Mouse (Mus musculus): Measurements from ENCODE around the gene Cntnap2.

Gene Cntnap2

DNA sequence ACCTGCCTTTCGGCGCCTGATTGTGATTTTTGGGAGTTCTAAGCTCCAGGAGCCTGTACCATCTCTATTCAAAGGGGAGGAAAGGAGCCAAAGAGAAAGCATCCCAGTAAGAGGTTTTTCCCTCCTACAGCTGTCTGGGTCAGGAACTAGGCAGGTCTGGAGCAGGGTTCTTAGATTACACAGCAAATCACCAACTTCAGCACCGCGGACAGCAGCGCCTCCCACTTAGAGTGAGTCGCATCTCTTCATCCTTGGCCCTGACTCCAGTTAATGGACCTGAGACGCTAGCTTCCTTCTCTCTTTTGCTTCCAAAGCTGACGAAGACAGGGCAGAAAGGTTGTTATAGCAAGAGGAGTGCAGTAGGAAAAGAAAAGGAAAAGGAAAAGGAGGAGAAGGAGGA lies at the start of gene Cntnap2:
TSS of gene Cntnap2 (plus strand) at position 267 of the 400 bp plus-strand sequence.
- DNase-seq (ENCODE audit: extremely low read depth, low read depth, low spot score) = no peak

DNA sequence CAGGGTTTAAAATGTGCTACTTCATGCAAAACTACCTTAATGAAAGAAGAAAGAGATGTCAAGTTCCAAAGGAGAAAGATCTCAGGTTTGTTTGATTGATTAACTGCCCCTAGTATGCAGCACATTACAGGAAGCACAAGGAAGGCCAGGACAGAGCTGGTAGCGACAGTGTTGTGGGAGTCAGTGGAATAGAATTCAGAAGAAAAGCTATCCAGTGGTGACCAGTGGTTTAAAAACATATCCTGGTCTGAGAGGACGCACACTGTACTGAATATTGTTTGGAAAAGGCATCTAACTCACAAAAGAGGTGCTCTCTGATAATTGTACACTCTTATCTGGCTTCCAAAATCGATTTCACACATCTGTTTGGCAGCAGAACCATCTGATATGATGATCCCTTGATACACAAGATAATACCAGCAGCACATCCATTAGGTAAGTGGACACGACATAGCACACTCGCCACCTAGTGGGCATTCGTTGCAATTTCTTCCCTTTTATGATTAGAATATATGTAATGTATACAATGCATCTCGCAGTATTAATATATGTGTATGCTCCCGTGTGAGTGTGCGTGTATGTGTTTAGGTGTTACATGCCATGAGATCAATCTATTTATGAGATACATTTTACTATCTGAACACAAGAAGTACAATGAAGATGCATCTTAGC lies 33.0 kb upstream of the Cntnap2 start:
- no peak for DNase-seq (ENCODE audit: extremely low read depth, low read depth, low spot score)

DNA sequence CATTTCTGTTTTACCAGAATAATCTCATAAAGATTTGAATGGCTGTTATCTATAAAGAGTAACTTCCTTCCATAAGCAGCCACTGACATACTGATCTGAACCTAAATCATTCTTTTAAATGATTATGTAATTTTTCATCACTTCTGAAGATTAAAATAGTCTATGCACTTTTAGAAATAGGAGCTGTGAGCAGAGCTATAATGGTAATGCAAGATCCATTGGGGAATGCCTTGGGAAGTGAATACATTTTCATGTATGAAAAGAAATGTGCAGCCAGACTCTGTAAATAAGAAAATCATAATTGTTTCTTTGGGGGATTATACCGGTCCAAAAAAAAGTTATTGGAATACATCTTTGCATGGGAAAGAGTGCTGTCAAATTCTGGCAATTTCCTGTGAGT lies 19.7 kb upstream of the Cntnap2 start:
- no peak for DNase-seq (ENCODE audit: extremely low read depth, low read depth, low spot score)

DNA sequence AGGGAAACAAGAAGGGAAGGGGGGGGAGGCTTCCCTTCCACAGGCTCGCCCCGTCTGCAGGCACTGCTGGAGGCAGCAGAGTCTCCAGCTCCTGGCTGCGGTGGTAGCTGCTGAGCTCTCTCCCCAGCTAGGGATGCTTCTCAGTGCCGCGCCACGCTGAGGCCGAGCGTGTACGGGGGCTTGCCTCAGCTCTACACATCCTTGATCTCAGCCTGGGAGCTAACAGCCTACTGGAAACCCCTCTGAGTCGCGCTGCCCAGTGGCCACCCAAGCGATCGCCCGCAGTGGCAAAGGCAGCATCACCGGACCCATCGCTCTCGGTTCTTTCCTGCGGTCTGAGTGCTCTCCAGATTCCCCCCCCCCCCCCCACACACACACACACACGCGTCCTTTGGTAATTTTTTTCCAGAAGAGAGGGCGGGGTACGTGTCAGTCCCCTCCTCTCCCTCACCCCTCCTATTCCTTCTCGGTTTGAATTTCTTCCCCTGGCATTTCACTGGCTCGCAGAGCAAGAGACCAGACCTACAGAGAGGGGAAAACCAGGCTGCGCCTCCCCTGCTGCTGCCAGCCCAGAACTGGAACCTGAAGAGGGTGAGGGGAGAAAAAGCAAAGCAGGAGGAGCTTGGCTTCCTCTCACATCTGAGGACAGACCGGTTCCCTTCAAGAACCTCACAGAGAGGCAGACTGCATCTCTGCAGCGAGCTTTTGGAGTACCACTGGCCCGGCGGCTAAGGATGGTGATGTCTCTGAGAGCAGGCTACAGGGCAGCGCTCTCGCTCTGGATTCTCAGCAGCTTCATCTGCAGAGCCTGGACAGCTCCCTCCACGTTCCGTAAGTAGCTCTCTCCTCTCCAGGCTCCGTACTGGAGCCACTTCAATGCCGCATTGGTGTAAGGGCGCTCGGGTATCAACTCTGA lies 657 bp downstream of the Cntnap2 start:
- no peak for DNase-seq (ENCODE audit: extremely low read depth, low read depth, low spot score)

DNA sequence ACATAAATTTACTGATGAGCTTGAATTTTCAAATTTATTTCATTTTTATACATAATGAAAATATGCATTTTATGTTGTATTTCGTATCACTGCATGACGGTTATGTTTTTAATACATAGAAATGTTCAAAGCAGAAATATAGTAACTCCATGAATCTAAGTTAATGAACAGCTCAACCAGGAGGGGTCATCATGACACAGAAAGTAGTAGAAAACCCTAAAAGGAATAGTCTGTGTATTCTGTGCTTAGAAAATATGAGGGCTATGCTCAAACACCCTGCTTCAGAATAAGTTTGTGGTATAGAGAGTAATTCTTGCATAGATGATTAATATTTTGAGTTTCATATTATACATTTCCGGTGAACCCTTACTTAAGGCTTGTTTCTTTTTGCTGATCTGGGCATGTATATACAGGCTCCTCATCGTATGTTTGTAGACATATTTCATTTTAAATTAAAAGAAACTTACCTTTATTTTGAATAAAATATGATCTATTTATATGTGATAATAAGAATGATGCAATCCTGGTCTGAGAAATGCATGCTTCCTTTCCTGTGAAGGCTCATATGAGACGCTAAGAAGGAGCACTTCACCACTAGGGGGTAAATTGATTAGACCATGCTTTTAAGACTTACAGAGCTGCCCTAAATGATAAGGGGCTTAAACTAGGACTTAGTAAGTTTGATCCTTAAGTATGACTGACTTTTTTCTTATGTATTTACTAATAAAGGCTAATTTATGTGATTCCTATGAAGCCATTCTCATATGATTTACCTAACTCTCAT lies 3.2 kb downstream of the Cntnap2 start:
- DNase-seq (ENCODE audit: extremely low read depth, low read depth, low spot score) = no peak

DNA sequence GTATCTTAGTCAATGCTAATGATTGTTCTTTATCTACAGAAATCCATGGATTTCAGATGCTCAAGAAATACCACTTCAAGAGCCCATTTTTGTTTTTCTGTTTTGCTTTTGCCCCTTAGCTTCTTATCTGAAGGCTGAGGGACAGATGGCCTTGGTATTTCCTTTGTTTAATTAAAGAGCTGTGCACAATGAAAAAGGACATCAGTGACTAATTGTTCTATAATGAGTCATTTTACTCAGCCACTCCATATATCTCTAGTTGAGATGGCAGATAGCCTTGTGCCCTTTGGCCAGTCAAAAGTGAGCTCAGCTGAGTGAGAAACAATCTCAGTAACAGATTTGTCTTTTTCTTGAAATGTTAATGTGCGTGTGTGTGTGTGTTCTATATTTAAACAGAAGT lies 29.1 kb downstream of the Cntnap2 start:
- no peak for DNase-seq (ENCODE audit: extremely low read depth, low read depth, low spot score)

DNA sequence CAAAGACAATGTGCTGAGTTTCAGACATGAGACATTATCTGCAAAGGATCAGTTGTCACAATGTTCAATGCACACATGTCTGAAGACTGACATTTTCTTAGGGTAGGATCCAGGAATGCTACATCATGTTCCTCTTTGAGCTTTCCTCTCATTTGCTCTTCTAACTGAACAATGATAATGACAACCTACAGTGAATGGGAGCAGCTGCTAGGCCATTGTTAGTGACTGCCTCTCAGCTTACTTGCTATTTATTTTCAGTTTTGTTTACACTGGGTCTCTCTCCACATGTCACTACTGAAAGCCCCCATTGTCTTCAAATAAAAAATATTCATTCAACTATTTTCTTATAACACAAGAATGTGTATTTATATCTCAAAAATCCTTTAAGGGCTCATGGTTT lies 54.5 kb downstream of the Cntnap2 start:
- no peak for DNase-seq (ENCODE audit: extremely low read depth, low read depth, low spot score)

DNA sequence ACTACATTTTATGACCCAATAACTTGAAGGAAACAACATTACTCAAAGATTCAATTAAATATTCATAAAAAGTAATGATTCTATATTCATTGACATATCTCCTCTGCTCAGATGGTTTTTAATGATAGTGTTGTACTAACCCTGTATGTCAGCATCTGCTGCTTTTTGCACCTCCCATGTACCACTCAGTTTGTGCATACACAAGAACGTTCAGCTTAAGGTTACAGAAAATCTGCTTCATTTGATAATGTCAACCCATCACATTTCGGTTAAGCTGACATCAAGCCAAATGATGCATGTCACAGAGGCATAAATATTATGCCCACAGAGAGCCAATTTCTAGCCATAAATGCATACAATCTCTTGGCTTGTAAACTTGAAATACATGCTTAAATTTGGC lies 85.7 kb downstream of the Cntnap2 start:
- no peak for DNase-seq (ENCODE audit: extremely low read depth, low read depth, low spot score)

DNA sequence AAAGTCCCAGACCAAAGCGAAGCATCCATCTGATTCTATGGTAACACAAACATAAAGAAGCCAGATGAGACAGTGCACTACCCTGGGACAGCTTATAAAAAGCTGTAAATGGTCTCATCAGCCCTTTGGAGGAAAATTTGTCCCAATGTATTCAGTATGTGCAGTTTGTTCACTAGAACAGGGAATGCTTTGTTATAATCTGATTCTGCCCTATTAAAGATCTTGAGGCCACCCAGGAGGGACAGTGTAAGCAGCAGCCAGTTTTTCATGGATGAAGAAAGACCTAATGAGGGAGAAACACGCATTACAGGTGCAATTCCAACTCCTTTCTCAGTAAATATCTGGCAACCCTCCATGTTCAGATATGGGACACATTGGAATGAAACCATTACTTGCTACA lies 145.9 kb downstream of the Cntnap2 start:
- no peak for DNase-seq (ENCODE audit: extremely low read depth, low read depth, low spot score)

DNA sequence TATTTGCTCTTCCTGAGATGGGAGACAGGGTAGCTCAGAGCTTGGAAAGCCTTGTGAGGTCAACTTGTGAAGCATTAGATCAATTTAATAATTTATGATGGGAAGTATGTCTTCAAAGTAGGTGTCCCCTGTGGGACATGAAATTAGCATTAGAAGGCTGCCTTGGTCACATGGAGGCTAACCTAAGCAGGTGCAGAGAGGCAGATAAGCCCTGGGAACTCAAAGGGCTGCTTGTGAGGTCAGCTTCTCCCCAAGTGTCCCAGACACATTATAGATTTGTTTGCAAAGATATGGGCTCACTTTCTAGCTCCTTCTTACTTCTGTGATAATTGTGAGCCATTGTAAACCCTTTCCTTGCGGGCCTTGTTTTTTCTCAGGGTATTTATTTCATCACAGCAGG lies 155.2 kb downstream of the Cntnap2 start:
- DNase-seq (ENCODE audit: extremely low read depth, low read depth, low spot score) = no peak

DNA sequence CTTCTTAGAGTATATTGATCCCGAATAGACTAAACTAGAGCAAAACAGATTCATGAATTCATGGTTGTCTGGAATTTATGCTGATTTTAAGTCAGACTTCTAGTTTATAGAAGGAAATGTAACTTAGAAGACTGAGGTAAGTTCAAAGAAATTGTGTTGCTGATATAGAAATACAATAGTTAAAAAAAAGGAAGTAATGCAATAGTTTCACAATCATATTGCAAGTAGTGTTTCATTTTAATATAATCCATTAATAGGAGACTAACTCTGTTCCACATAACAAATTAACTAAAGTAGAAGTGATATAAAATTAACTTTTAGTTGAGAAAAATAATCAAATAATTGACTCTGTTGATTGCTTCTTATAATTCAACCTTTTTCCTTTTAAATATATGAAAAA lies 169.8 kb downstream of the Cntnap2 start:
- no peak for DNase-seq (ENCODE audit: extremely low read depth, low read depth, low spot score)

DNA sequence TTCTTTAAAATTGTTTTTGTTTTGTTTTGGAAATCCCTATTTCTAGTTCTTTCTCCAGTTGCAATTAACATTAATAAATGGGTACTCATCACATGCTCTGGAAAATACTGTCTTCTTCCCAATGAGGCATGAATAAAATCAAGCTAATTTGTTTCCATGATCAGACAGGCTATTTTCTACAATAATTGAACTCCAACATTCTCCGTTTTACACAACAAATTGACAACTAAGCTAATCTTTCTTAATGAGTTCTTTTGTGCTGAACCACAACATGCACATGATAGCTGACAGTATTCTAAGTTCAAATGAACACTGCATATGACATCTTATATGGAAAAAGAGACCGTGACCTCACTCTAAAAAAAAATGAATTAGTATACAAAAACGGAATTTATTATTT lies 173.4 kb downstream of the Cntnap2 start:
- DNase-seq (ENCODE audit: extremely low read depth, low read depth, low spot score) = no peak

DNA sequence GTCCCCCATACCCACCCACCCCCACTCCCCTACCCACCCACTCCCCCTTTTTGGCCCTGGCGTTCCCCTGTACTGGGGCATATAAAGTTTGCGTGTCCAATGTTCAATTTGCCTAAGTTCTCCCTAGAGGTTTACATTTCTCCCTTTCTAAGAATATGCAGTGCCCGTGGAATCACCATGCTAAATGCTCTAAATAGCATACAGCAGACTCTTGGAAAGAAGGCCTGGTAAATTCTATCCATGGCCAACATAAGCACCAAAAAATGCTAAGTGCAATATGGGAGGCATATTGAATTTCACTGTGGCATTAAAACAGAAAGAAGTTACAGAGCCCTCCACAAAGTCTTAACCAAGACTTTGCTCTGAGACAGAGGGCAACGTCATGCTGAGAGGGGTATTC lies 177.4 kb downstream of the Cntnap2 start:
- DNase-seq (ENCODE audit: extremely low read depth, low read depth, low spot score) = no peak

DNA sequence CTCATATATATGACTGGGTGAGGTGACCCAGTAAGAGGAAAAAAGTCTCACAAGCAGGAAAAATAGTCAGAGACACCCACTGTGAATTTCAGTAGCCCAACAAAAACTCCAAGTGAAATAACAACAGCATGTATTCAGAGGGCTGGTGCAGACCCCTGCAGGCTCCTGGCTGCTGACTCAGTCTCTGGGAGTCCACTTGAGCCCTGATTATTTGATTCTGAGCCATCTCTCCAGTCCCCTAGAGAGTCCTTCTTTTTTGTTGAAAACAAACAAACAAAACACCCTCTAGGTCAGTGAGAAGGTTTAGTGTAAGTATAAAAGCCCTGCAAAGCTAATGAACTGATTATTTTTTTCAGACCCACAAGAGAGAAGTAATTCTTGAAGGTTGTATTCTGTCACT lies 179.0 kb downstream of the Cntnap2 start:
- no peak for DNase-seq (ENCODE audit: extremely low read depth, low read depth, low spot score)

DNA sequence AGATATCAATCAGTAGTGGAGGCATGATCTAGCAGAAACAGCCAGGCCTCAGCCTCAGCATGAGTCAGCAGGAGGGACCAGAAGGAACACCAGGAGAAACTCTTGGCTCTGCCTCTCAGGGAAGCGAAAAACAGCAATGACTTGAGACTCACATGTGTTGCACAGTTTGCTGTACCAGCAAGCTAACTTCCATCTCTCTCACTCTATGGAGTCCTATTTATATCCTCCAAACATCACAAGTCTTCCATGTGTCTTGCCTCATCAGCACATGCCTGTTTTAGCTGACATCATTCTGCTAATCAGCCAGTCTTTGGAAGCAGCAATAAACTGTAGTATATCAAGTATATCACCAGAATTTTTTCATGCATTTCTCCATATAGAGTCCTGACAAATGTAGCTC lies 182.1 kb downstream of the Cntnap2 start:
- no peak for DNase-seq (ENCODE audit: extremely low read depth, low read depth, low spot score)

DNA sequence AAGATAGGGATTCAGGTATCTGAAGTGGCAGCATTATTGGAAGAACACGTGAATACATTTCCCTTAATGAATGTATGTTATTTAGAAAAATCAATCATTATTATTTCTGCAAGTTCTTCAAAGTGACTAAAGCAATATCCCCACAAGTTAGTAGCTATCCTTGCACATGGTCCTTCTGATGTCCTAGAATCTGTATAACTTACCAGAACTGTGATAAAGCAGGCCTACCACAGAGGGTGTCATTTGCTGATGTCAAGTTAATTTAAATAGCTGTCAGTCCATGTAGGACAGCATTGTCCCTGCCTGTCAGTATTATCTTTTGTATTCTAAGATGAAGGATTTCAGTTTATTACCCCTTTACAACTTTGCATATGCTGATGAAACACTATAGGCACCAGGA lies 185.5 kb downstream of the Cntnap2 start:
- no peak for DNase-seq (ENCODE audit: extremely low read depth, low read depth, low spot score)

DNA sequence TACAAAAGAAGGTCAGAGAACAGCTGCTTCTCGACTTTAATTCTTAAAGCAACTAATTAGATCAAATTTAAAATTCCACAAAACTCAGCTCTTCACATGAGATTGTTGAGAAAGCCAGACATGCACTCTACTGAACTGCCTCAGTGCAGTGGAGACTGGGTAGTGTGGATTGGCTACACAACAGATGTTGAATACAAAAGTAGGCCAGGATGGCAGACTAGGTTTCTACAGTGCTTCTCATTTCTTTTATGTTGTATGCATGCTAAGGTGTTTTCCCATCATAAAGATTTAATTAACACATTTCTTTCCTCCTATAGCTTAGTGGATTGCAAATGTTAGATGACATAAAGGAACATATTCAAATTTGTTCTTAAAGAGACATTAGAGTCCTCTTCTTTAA lies 198.9 kb downstream of the Cntnap2 start:
- no peak for DNase-seq (ENCODE audit: extremely low read depth, low read depth, low spot score)

DNA sequence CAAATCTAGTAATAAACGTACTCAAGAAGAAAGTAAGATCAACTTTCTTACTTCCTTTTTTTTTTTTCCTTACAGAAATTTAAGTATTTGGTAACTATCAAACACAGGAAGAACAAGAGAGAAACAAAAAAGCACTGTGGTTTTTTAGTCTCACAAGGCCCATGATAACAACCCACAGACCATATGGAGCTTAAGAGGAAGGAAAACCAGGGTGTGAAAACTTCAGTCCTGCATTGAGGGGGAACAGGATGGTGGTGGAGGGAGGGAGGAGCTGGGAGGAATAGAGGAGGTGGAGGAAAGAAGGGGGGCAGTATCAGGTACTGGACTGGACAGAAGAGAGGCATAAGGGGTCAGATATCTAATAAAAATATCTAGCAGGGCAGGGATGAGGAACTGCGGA lies 212.4 kb downstream of the Cntnap2 start:
- DNase-seq (ENCODE audit: extremely low read depth, low read depth, low spot score) = no peak

DNA sequence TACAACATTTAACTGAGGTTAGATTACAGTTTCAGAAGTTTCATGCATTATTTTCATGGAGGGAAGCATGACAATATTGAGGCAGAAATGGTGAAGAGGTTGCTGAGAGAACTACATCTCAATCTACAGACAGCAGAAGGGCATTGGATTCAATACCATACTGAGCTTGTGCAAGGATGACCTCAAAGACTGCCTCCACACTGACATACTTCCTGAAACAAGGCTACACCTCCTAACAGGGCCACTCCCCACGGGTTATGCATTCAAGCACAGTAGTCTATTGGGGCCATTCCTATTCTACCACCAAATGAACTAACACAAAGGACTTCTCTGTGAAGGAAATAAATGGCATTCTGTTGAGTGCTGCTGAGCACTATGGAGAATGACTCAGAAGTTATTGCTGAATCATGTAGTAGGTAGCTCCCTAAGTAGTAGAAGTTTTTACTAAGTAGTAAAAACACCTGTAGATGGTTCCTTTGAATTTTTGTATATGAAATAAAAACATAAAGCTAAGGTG lies 214.2 kb downstream of the Cntnap2 start:
- DNase-seq (ENCODE audit: extremely low read depth, low read depth, low spot score) = no peak

DNA sequence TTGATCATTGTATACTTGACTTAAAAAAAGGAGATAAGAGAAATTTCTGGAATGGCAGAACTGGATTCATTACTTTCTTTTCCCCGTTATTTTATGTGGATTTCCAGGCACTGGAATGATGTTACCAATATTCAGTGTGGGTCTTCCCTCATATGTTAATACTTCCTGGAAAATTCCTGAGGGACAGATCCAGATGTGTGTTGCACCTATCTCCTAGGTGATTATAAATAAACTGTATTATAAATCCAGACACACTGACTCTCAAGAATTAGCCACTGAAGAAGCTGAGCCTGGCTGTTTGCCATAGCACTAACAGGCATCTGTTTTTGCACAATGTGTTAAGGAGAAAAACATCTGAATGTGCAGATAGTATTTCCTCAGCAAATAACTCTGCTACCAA lies 231.0 kb downstream of the Cntnap2 start:
- no peak for DNase-seq (ENCODE audit: extremely low read depth, low read depth, low spot score)

DNA sequence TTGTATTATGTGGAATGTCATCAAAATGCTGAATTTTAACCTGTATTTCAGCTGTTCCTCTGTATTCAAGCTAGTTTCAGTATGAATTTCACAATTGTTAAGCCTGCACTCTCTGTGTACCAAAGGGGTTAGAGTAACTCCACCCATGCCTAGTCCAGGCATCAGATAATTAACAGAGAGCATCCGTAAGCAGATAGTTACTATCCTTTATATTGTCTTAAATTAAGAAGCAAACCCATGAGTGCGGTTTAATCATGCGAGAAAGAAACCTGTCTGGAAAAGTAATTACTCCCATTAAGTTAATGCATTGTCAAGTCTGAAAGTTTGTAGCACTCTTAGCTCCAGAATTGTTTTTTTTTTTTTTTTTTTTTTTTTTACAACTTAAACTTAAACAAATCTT lies 258.3 kb downstream of the Cntnap2 start:
- no peak for DNase-seq (ENCODE audit: extremely low read depth, low read depth, low spot score)

DNA sequence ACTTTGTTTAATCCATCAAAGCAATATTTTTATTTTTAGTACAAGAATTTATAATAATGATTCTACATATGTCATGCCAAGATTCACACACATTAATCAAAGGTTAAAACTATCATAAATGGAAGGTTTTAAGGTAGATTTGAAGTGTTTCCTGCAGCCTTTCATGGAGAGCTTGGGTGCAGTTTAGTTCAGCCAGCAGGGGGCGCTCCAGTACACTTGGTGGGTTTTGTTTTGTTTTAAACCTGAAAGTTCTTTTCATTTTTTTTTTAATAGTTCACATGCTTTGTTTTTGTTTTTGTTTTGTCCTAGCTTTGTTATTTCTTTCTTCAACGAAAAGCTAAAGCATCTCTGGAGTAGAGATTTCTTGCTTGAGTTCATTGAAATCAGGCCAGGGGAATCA lies 264.3 kb downstream of the Cntnap2 start:
- no peak for DNase-seq (ENCODE audit: extremely low read depth, low read depth, low spot score)

Measured in fat pad, adult 2 months (tissue).